ENCODE assay signal across 16 mouse cellular contexts in the genomic region with DNA sequence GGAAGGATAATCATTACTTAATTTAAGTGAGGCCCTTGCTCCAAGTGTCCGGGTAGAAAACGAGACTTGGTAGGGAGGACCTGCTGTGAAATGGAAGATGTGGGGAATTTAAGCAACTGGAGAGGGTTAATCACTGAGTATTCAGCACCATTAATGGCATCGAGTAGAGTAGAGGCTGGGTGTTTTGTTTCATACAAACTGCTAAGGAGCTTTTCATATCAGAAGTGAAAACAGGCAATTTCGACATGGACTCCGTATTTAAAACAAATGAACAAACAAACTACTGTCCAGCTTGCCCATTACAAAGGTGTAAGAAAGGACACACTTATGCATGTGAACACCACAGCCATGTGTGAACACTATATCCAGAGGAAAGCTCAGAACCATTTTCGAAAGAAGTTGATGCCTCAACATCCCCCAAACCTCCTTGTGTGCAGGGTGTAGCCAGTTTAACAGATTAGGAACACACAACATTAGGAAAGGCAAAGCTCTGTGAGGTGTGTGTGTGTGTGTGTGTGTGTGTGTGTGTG. TPM values are rescaled to one million over a fixed set of nuclear protein-coding genes. Genes with fewer than 3 reads are reported as not detected.
DNase-seq lines count a peak whose midpoint lies in the region; ATAC-seq and TF ChIP-seq lines count a peak whose summit lies in the region.
"Had no signal": no experiment of that assay in that cellular context is flagged by ENCODE, and none has a peak within 500 bp of the region (broad histone marks: within the 10 kb centered on the region; RNA-seq: fewer than 3 reads in every experiment).

No protein-coding gene starts in this region.

- TF ChIP-seq POLR2A in embryonic fibroblast, embryonic 13.5 days (IDR thresholded peaks at IDR 0.05; ENCODE audit: low read depth, low read length): no peak

- no peaks in the 10 kb centered on the region; the same call in 1 of the 2 replicates for H3K4me1 ChIP-seq in midbrain, embryonic 10.5 days
- H3K4me1 ChIP-seq in midbrain, postnatal 0 days (ENCODE audit: insufficient read depth, low read length): no peaks in the 10 kb centered on the region
- peaks cover 18% of the 10 kb centered on the region for H3K4me1 ChIP-seq in embryonic facial prominence, embryonic 10.5 days
- H3K4me1 ChIP-seq in embryonic fibroblast, embryonic 13.5 days (ENCODE audit: control insufficient read depth, insufficient read depth, low read length): 0 out of 2 replicates have a peak, but pooled peaks cover 3% of the 10 kb centered on the region
- H3K4me1 ChIP-seq: liver, embryonic 15.5 days had no signal

- TF ChIP-seq CTCF in midbrain, postnatal 0 days (IDR thresholded peaks at IDR 0.05): no peak
- TF ChIP-seq CTCF in embryonic fibroblast, embryonic 13.5 days (IDR thresholded peaks at IDR 0.05; ENCODE audit: borderline replicate concordance, insufficient read depth, low read length): no peak

- no peaks in the 10 kb centered on the region for H3K9me3 ChIP-seq in midbrain, embryonic 10.5 days (replicated peaks)
- H3K9me3 ChIP-seq in midbrain, postnatal 0 days (ENCODE audit: low read length): no peaks in the 10 kb centered on the region
- no peaks in the 10 kb centered on the region for H3K9me3 ChIP-seq in embryonic facial prominence, embryonic 10.5 days
- H3K9me3 ChIP-seq: liver, embryonic 15.5 days had no signal

- no peak overlapping the region for H3K4me3 ChIP-seq in midbrain, embryonic 10.5 days
- no peak overlapping the region for H3K4me3 ChIP-seq in midbrain, postnatal 0 days (ENCODE audit: low read depth, low read length)
- H3K4me3 ChIP-seq in embryonic facial prominence, embryonic 10.5 days: no peak overlapping the region
- peak overlapping the region; percentile 21 for H3K4me3 ChIP-seq in embryonic fibroblast, embryonic 13.5 days (ENCODE audit: insufficient read depth, low read length)
- H3K4me3 ChIP-seq: liver, embryonic 15.5 days; myocyte had no signal

- no peak overlapping the region for H3K4me2 ChIP-seq in midbrain, postnatal 0 days (ENCODE audit: low read depth, low read length, poor library complexity, severe bottlenecking)
- H3K4me2 ChIP-seq: heart, embryonic 11.5 days; liver, embryonic 15.5 days had no signal

- DNase-seq in midbrain, embryonic 10.5 days (ENCODE audit: low spot score): peak; percentile 39
- DNase-seq in midbrain, postnatal 0 days (ENCODE audit: low spot score): no peak
- DNase-seq in embryonic facial prominence, embryonic 10.5 days (ENCODE audit: low spot score): peak; percentile 23
- DNase-seq in retina, postnatal 1 day: peak; percentile 35
- no peak for DNase-seq in kidney, adult 18-20 months
- DNase-seq in thymus, postnatal 25 days: no peak
- DNase-seq: kidney, adult 2 months; lung, postnatal 10 days had no signal

- no peak overlapping the region for H3K27ac ChIP-seq in midbrain, embryonic 10.5 days (replicated peaks)
- no peak overlapping the region for H3K27ac ChIP-seq in midbrain, postnatal 0 days (ENCODE audit: low read depth, low read length)
- H3K27ac ChIP-seq in embryonic facial prominence, embryonic 10.5 days (replicated peaks): no peak overlapping the region
- H3K27ac ChIP-seq in embryonic fibroblast, embryonic 13.5 days (ENCODE audit: insufficient read depth, low read length): peak overlapping the region; percentile 79
- H3K27ac ChIP-seq: liver, embryonic 15.5 days had no signal

- 8% methylated on average over 6 of the region's 6 CpGs for WGBS in midbrain, embryonic 10.5 days
- WGBS in midbrain, postnatal 0 days: 8% methylated on average over 6 of the region's 6 CpGs
- WGBS in embryonic facial prominence, embryonic 10.5 days: 6% methylated on average over 6 of the region's 6 CpGs

- peaks cover 100% of the 10 kb centered on the region for H3K27me3 ChIP-seq in midbrain, embryonic 10.5 days (ENCODE audit: low read depth, poor library complexity, severe bottlenecking)
- H3K27me3 ChIP-seq in midbrain, postnatal 0 days (ENCODE audit: insufficient read depth, low read length): peaks cover 94% of the 10 kb centered on the region
- peaks cover 100% of the 10 kb centered on the region for H3K27me3 ChIP-seq in embryonic facial prominence, embryonic 10.5 days (replicated peaks; ENCODE audit: low read depth, poor library complexity, severe bottlenecking)

- no peak overlapping the region for H3K9ac ChIP-seq in midbrain, postnatal 0 days (replicated peaks; ENCODE audit: low read length, poor library complexity, severe bottlenecking)
- H3K9ac ChIP-seq: liver, embryonic 15.5 days had no signal

- no peak for ATAC-seq in midbrain, postnatal 0 days (ENCODE audit: low FRiP score)
- ATAC-seq: forebrain, embryonic 14.5 days had no signal

- H3K36me3 ChIP-seq in midbrain, embryonic 10.5 days: no peaks in the 10 kb centered on the region
- H3K36me3 ChIP-seq in midbrain, postnatal 0 days (ENCODE audit: insufficient read depth, low read length): no peaks in the 10 kb centered on the region
- H3K36me3 ChIP-seq in embryonic facial prominence, embryonic 10.5 days (replicated peaks): no peaks in the 10 kb centered on the region
- H3K36me3 ChIP-seq: liver, embryonic 15.5 days had no signal

RNA-seq across cellular contexts. Expression of gene Tbx15, which starts 19.6 kb away (rescaled TPM):
- 1.2 TPM in 2 replicates for polyA plus RNA-seq in midbrain, embryonic 10.5 days (2016; fragmentation: Nextera tagmentation; extraction: Ambion mirVana)
- 1.3 and 13.1 TPM in 2 replicates for total RNA-seq in midbrain, postnatal 0 days (2014; rRNA removed)
- 0.59 and 0.91 TPM in 2 replicates for polyA plus RNA-seq in midbrain, postnatal 0 days (2015; fragmentation: Nextera tagmentation; extraction: Ambion mirVana)
- 1.6 and 2.5 TPM in 2 replicates for polyA plus RNA-seq in embryonic facial prominence, embryonic 10.5 days (2016; fragmentation: Nextera tagmentation; extraction: Ambion mirVana)
- 57.3 and 86.3 TPM in 2 replicates for polyA plus RNA-seq in embryonic fibroblast, embryonic 13.5 days (2011; ENCODE audit: insufficient read length, low read depth, missing spikeins)
- total RNA-seq: megakaryocyte-erythroid progenitor cell, adult 5-6 weeks had no signal
- polyA plus RNA-seq: large intestine, adult 2 months; spleen, adult 2 months had no signal

Comparison
In these comparisons a context has a peak if more than half of its experiments do, and no peak if none do; other contexts are left out.
1. DNase-seq: peak in midbrain, embryonic 10.5 days (single experiment), embryonic facial prominence, embryonic 10.5 days (single experiment) and retina, postnatal 1 day (single experiment); none in midbrain, postnatal 0 days (single experiment), kidney, adult 18-20 months (single experiment) and thymus, postnatal 25 days (single experiment).
2. RNA of gene Tbx15, which starts 19.6 kb away (polyA plus RNA-seq): 57.3 to 86.3 TPM in embryonic fibroblast, embryonic 13.5 days; 1.6 to 2.5 TPM in embryonic facial prominence, embryonic 10.5 days, 1.2 TPM in midbrain, embryonic 10.5 days and 0.59 to 0.91 TPM in midbrain, postnatal 0 days; every median in the first group is over 10 times any median in the second.